Mouse (Mus musculus) erythroblast, embryonic 14.5 days (primary cell): Measurements from ENCODE around the gene Olfr1331.
"Not testable (repeated sequence)": the region's sequence is repeated elsewhere in the genome, so short reads cannot be mapped to it uniquely, and the experiment has no call there.

ENCODE experiments used
- GATA1 ChIP-seq: IDR thresholded peaks from 2 replicates; pipeline ENCODE4 v1.6.1; 2012; ENCODE audit warnings: low read length, inconsistent platforms, mixed read lengths
- TAL1 ChIP-seq: IDR thresholded peaks from 3 replicates; pipeline ENCODE4 v1.6.1; 2012; ENCODE audit warnings: low read length, inconsistent platforms, mixed read lengths

DNA sequence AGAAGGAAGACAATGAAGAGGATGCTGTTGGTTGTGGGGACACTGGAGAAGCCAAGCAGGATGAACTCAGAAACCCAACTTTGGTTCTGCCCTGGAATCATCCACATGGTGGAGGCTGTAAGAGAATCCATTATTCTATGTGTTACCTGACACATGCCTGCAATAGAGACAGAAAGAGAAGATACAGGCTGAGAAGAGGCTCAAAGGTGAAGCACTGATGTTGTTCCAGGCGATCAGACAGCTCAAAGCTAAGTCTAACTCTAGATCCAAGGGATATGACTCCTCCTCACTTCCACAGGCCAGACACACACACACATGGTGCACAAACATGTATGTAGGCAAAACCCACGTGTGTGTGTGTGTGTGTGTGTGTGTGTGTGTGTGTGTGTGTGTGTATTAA is 52.9 kb downstream of the Olfr1331 start, which contains the start of gene Olfr1329:
- not testable (repeated sequence) for TF ChIP-seq GATA1, TAL1
